Mouse (Mus musculus) layer of hippocampus, adult 8-10 months (tissue): Measurements from ENCODE around the gene Ddx52. TPM values are rescaled to one million over a fixed set of nuclear protein-coding genes. Genes with fewer than 3 reads are reported as not detected.
A peak's percentile ranks its signal among the peaks of the same experiment; 100 is the strongest.

Experiments
- DNase-seq, 2 experiments: peaks; one replicate each; pipeline ENCODE4 v3.0.0; 2022; ENCODE audit warnings: low spot score in 2 of 2
- total RNA-seq, 4 experiments: library from RNA; stranded (reverse); gene quantifications; 2 replicates each; pipeline ENCODE4 v1.2.4; 2022

Gene Ddx52
- total RNA-seq = 10 to 100 TPM; 14.0 to 17.1 (median 16.4) TPM

DNA sequence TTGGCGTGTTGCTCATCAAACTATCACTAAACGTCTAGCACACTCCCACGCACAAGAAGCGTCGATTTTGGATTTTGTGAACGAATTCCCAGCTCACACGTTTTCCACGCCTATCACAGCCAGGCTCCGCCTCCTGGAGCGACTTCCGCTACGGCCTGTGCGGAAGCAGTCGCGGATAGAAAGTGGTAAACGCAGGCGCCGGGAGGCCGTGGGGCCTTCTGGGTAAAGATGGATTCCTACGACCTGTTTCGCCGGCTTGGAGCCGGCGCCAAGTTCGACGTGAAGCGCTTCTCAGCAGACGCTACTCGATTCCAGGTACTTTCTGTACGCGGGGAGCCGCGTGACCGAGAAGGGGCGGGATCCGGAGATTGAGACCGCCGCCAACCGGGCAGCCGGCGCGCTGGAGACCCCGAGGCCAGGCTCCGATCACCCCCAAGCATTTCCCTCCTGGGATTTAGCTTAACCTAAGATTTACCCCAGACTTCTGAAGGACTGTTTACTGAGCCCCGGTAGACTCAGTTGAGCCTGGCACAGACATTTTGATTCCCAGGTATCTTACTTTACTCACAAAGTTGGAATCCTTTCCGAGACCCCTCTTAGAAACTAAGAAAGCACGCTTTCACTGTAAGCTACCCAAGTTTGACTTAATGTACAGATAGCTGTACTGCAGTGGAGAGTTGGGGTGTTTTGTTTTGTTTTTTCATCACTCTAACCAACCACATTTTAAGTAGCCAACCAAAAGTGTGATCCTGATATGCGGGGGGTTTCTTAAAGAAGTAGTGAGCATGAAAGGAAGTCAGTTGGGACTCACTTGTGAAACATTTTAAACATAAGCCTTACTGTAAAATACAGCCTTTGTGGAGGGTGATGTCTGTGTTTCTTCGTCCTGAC is at the start of gene Ddx52:
Ddx52 (plus strand) TSS at position 113 of the 891 bp plus-strand sequence.
- peak; percentile 83 to 88 for DNase-seq

DNA sequence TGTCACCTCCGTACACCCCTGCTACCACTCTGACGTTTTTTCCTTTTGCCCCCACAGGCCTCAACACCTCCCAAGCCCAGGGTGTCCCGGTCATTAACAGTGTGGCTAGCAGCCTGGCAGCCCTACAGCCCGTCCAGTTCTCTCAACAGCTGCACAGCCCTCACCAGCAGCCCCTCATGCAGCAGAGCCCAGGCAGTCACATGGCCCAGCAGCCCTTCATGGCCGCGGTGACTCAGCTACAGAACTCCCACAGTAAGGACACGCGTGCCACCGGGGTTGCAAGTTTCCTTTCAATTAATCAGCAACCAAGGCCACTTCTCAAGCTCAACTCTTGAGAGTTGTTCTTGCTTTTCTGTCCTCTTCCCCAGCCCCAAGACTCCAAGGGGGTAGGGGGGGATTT is 48.5 kb upstream of the Ddx52 start:
- no peak for DNase-seq

DNA sequence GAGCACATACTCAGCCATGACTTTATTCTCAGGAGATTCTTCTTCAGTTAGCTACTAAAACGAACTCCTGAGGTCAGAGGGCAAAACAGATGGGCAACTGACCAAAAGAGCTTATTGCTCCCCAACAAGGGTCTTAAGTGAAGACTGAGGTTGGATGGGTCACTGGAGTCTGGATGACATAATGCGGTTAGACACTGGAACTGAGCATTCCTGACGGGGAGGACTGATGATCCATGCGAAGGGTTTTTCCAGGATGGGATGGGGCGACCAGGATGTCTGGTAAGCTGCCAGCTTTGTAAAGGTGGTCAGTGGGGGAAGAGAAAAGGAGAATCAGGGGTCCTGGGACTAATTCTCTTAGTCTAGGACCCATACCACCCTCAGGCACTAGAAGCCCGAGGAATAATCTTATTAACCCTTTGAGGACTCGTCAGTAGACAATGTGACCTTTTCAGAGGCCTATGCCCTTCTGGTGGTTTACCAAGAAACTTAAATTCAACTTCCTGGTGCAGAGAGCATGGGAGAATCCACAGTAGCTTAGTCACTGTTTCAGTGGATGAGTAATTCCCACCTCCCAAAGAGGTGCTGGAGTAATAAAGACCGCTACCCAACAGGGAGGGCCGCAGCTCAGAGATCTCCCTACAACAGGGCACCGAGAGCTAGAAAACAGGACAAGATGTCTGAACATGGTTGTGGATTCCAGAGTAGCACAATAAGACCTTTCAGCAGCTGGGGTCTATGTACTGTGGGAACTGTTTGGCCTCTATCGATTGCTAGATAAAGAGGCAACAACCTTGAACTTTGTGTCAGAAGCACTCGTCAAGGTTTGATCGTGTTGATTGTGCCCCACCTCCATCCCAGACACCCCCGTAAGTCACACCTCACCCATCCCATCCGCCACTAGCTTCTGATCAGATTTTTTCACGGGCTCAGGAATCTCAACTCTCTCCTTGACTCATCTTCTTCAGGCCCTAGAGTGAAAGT is 45.1 kb upstream of the Ddx52 start:
- no peak for DNase-seq

DNA sequence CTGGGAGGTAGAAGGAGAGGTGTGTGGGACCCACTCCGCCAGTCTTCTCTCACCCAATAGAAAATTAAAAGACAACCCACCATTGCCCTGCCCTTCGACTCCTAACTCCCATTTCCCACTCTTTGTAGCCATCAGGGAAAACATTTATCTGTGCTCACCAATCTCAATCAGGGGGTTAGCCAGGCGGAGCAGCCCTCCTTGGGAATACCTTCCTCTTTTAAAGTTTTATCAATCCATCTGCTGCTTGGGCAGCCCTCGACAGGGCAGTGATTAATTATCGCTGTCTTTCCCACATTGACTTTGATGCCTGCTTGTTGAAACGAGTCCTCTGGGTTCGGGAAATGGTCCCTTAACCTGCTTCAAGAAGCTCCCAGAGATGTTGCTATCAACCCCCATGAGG is 44.3 kb upstream of the Ddx52 start:
- no peak for DNase-seq

DNA sequence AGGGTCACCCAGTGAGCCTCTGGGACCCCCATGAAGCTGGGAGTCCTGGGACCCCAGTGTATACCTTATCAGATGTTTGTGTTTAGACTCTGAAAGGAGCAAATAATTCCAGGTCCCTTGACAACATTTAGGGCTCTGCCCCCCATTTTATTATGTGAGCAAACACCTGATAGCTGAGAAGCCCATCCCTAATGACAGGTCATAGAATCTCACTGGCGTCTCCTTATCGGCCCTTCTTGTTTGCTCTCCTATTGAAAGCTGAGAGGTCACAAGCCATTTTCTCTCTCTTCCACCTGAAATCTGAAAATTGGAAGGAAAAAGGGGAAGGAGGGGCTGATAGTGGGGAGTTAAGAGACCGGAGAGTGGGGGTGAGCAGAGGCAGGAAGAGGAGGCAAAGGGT is 39.0 kb upstream of the Ddx52 start:
- DNase-seq = no peak

DNA sequence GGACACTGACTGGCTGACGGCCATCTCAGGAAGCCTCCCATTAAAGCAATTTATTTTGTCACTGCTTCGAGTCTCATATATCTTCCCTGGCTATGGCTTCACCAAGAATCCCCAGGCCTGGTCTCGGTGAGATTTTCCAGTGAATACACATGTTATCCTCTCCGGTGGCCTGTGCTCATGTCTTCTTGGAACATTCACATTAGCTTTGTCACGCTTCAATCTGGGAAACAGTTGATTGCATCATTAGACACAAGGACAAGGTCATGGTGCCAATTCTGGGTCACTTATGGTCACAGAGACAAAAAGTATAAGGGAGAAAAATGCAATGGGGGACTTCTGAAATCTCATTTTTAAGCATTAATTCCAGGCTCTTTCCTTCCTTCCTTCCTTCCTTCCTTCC is 36.1 kb upstream of the Ddx52 start:
- no peak for DNase-seq

DNA sequence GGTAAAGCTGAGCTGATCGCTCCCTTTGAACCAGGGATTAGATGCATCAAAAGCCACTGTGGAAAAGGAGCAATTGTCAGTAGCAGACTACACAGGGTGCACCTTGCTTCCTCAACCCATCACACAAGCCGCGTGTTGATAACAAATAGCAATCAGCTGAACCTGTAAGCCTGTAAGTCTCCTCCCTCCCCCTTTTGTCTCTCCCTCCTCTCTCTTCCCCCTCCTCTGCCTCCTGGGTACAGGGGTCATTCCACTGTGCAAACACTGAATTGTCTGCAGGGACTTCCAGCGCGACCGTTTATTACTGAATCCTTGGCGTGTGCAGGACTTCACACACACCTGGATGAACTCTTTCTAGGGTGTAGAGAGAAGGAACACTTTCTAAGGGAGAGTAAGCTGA is 33.5 kb upstream of the Ddx52 start:
- DNase-seq = no peak

DNA sequence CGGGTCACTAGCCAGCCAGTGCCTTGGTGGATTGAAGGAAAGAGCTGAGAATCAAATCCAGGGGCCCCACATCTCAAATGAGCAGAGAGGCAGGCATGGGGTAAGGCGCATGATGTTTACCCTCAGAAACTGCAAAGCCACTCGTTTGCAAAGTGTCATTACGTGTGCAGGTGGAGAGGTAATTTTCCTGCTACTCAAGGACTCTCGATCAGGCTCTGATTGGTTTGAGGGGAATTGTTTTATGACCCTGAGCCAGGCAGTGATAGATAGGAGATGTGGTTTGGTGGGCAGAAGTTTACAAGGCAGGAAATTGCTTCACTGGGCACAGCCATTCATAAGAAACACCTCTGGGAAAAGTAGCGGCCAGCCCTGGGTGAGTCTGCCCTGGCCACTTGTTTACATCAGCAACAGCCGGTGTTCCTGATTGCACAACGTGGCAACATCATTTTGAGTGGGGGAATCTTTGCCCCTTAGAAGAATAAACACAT is 28.0 kb upstream of the Ddx52 start:
- DNase-seq = no peak

DNA sequence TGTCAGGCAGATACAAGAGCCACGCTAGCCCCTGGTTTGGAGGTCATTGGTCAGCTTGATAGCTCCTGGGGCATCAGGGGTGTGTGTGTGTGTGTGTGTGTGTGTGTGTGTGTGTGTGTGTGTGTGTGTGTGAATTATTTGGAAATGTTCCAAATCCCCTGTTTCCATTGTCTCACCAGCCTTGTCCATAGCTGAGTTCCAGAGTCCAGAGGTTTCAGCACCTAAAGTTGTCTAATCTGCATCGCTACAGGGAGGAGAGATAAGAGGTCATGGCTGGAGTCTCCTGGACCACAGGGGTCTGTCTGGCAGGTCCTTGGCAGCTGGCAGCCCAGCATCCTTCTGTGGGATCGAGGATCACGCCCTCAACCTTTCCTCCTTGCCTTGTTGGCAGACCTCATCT is 27.4 kb upstream of the Ddx52 start:
- DNase-seq = no peak

DNA sequence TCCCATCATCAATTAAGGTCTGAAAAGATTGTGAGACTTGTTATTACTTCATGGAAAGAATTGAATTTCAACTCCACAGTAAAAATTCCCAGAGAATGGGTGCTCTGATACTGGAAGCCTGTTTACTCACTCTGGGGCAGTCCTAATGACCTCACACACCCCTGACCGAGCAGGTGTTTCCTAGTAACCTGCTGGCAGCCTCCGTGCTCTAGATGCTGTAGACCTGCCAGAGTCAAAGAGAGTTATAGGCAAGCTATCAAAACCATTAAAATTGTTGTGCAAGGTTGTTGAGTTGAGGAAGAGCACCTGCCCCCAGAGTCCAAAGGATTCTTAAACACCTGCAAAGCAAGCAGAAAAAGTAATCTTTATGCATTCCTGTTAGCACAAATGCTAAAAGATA is 19.3 kb upstream of the Ddx52 start:
- DNase-seq = no peak

DNA sequence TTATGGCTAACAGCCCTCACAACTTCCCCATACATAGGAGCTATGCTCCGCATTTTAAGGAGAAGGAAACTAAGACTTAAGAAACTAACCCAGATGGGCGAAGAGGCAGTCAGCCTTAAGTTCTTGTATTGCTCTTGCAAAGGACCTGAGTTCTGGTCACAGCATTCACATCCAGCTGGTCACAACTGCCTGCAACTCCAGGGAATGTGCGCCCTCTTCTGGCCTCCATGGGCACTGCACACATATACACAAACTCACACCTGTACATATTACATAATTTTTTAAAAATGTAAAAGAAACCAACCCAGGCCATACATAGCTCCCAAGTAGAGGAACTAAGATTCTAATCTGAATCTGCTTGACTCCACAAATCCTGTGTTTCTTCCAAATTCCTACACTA is 14.8 kb upstream of the Ddx52 start:
- DNase-seq = no peak

DNA sequence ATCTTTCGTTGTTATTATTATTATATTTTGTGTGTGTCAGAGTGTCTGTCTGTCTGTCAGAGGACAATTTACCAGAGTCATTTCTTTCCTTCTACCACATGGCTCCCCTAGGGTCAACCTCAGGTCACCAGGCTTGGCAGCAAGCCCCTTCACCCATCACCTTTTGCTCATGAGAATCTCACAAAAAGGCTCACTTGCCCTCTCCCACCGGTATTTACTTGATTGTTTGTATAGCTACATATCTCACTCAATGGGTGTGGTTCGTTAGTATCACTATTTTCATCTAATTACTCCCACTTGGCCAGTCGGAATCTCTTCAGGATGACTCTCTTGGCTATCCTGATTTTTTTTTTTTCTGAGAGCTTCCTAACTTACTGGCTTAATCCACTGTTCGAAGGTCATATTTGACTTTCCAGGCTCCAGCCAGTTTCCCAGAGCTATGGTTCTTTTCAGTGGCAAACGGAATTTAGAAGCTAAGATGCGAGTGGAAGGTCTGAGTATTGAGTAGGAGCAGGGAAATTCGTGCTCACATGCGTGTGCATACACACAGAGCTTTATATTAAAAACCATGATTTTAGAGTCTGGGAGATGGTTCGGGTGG is 9.3 kb upstream of the Ddx52 start:
- DNase-seq = no peak

DNA sequence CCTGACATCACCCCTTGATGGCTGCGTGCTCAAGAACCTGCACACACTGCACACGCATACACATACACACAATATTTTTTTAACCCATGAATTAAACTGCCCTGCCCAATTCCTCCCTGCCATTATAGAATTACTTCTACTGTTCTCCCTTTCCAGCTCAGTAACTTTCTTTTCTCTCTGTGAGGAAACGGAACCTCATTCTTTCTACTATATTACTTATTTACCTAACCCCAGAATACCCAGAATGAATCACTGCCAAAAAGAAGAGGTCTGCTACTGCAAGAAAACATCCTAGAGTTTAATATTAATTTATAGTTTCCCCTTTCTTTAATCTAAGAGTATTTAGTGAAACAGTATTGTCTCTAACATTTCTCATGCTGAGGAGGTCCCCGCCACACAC is 8.5 kb upstream of the Ddx52 start:
- no peak for DNase-seq

DNA sequence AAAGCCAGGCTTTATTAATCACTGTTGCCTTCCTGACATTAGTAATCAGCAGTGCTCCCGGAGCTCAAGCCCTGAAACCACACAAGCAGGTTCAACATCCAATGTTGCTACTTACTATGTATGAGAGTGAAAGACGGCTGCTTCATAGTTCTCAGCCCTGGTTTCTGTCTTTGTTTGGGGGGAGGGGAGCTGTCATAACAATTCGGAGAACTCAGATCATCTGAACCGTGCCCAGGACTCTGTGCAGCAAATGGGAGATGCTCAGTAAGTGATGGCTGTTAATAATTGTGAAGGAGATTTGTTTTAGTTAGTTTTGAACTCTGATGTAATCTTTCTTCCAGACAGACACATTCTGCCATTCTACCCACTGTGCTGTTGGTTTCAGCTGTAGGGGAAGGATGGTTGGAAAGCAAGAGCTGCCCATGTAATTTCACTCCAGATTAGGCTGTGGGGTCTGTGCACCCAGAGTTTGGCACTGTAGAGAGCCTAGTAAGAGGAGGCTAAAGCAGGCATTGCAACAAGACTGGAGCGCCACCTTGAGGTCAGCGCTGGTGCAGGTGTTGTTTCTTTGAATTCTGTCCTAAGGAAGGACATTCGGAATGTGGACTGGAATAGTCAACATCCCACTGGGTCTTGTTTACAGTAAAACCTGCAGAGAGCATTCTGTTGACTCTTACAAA is 5.7 kb upstream of the Ddx52 start:
- DNase-seq = peak; percentile 47 to 81

DNA sequence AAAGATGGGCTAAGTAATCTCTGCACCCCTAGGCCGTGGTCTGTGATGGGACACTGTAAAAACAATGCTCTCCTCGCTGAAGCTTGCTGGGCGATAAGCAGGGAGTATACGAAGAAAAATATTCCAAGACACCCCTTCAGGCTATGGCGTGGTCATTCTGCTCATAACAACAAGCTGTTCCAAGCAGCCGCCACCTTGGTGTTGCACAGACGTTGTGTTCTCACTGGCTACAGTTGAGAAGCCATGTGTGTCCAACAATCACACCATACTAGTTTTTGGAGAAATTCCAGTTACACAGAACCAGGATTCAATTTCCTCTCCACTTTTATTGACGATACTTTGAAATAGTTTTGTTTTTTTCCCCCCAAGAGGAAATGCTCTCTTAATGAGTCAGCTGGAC is 3.3 kb upstream of the Ddx52 start:
- DNase-seq = no peak

DNA sequence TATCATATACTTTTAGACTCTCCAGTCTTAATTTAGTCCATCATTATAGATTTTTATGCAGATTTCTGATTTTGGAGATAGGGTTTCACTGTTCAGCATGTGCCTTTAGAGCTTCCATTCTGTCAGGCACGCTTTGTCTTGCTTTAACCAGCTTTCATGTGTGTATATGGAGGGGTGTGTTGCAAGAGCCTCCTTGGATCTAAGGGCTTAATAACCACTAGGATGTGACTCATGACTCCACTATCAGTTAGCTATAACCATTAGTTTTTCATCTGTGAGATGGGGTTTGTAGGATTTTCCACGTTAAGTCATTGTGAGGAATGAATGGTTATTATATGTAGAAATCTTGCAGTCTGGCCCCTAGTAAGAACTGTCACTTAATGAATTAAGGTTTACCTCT is 15.0 kb downstream of the Ddx52 start:
- DNase-seq = no peak

DNA sequence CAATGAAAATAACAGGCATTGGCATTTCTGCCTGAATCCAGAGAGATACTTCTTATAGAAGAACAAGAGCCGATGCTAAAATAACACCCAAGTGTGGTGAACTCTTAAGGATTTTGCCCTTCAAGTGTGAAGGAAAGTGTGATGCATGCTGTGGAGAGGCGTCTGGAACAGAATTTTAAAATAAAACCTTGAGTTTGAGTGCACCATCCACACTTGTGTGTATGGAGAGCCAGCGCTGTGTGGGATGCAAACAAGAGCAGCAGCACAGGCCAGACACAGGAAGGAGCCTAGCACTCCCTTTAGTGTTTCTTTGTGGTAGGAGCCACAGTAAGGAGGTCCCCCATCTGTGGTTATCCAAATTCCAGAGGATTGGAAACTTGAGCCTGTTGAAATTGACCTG is 20.1 kb downstream of the Ddx52 start:
- no peak for DNase-seq

DNA sequence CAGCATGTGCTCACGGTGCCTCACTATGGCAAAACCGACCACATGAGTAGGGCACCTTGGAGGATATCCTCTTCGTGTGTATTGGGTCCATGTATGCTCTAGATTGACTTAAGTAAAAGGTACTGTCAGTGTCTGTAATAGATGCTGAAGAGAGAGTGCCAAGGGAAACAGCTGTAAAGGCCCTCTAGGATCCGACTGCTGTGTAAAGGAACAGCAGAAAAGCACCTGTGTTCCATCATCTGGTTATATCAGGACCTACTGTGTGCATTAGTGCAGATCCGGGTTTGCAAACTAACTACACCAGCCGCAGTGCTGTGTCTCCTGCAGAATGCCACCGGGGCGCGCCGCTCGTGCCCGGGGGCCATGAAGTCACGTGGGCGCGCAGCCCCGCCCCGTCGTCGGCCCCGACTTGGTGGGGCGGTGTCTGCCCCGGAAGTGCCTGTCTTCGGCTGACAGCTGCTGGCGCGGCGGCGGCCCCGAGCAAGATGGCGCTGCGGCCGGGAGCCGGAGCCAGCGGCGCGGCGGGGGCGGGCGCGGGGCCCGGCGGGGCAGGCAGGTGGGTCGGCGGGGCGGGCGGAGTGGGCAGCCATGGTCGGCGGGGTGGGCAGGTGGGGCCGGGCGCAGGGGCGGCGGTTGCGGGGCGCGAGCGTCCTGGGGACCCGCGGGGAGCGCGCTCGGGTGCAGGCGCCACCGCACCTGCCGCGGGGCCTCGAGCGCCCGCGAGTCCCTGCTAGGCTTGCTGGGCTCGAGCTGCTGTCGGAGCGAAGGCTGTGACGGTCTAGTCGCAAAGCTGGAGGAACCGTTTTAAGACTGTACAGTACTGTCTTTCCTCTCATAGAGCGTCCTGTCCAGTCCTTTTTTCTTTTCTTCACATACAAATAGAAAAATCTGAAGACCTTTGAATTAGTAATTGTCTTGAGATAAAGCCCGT is 22.4 kb downstream of the Ddx52 start, which contains the start of gene Synrg:
Synrg (plus strand) TSS at position 438 of the 931 bp plus-strand sequence.
- DNase-seq = peak; percentile 73 to 86

DNA sequence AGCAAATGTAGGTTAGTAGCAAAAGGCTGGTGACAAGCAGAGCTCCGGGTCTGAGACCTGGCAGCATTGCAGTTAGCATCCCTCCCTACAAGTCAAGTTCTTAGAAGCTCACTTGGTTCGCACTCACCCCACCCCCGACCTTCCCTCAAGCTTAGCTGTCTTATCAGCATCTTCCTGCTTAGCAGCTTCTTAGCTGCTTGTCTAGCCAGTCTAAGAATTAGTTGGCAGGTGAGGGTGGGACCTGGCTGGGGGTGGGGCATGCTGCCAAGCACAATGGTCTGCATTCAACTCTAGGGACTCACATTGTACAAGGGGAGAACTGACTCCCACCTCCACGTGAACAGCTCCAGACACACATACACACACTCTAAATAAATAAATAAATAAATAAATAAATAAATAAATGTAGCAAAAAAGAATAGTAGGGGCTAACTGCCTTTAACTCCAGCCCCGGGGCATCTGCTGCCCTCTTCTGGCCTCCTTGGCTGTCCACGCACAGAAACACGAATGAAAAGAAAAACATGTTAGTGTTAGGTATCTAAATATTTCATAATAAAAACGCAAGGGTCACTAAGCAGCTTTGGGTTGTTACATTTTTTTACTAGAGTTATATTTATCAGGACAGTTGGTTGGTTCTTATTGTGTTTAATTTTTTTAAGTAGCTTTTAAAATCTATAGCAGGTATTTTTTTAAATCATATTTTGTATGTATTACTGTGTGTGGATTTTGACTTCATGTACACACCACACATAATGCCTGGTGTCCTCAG is 25.8 kb downstream of the Ddx52 start:
- DNase-seq = no peak
